Mouse (Mus musculus) kidney, embryonic 16.5 days (tissue): ENCODE measurements around the gene Schip1. TPM values are rescaled to one million over a fixed set of nuclear protein-coding genes. Genes with fewer than 3 reads are reported as not detected.
A peak's percentile ranks its signal among the peaks of the same experiment; 100 is the strongest.

Source experiments
- ATAC-seq: fragments of 200-750 bp; cut with Nextera tagmentation; 2 replicates; pipeline ENCODE4 v1.8.0; 2017; ENCODE audit warnings: moderate TSS enrichment; ENCODE audit not compliant: low FRiP score, low TSS enrichment
- H3K27ac ChIP-seq: fragments of 300-500 bp; sonication (generic); 2 replicates; pipeline ENCODE4 v1.5.1; 2014; ENCODE audit warnings: low read length
- H3K27me3 ChIP-seq: fragments of 300-500 bp; sonication (generic); 2 replicates; pipeline ENCODE4 v1.6.1; 2014; ENCODE audit warnings: low read length, control low read depth, mixed read lengths; ENCODE audit not compliant: insufficient read depth
- H3K36me3 ChIP-seq: fragments of 300-500 bp; sonication (generic); 2 replicates; pipeline ENCODE4 v1.6.1; 2014; ENCODE audit warnings: low read length, control low read depth, mixed read lengths; ENCODE audit not compliant: insufficient read depth
- H3K4me1 ChIP-seq: fragments of 300-500 bp; sonication (generic); 2 replicates; pipeline ENCODE4 v1.6.1; 2014; ENCODE audit warnings: low read length, control low read depth, mixed read lengths; ENCODE audit not compliant: insufficient read depth
- H3K4me2 ChIP-seq: fragments of 300-500 bp; sonication (generic); replicated peaks from 2 replicates; pipeline ENCODE4 v1.6.1; 2014; ENCODE audit warnings: low read depth, low read length
- H3K4me3 ChIP-seq: fragments of 300-500 bp; sonication (generic); 2 replicates; pipeline ENCODE4 v1.5.1; 2014; ENCODE audit warnings: mild to moderate bottlenecking, low read length
- H3K9ac ChIP-seq: fragments of 300-500 bp; sonication (generic); replicated peaks from 2 replicates; pipeline ENCODE4 v1.6.1; 2014; ENCODE audit warnings: low read length
- H3K9me3 ChIP-seq: fragments of 300-500 bp; sonication (generic); 2 replicates; pipeline ENCODE4 v1.6.1; 2016; ENCODE audit warnings: low read length, control low read depth
- WGBS: fragments of 180-500 bp; shearing (Covaris S2); extraction: QIAGEN DNeasy Blood & Tissue Kit; methylation state at CpG from one replicate; pipeline ENCODE4 v1.1.7; 2014; 5-methylcytosine and 5-hydroxymethylcytosine counted together
- polyA plus RNA-seq: library from polyadenylated mRNA; unstranded; fragments of >200 nt; fragmentation: Nextera tagmentation; extraction: Ambion mirVana; gene quantifications from 2 replicates; pipeline ENCODE4 v1.2.1, GENCODE M21; 2015

Gene Schip1
- polyA plus RNA-seq, 1 experiment from 2014 or later = 48.9 TPM

GRCm38 (mm10) chr3:68517236-68517635, 452.6 kb downstream of the Schip1 start:
- H3K4me2 ChIP-seq = no peak overlapping the region
- H3K27me3 ChIP-seq = no peaks in the 10 kb centered on the region
- WGBS = 54% methylated on average over 7 of the region's 7 CpGs
- no peaks in the 10 kb centered on the region for H3K9me3 ChIP-seq
- no peak overlapping the region for H3K27ac ChIP-seq
- H3K36me3 ChIP-seq = no peaks in the 10 kb centered on the region
- H3K4me1 ChIP-seq = peaks cover 20% of the 10 kb centered on the region
- H3K9ac ChIP-seq = no peak overlapping the region
- no peak overlapping the region for H3K4me3 ChIP-seq
- no peak for ATAC-seq

GRCm38 (mm10) chr3:68518041-68518440, 453.4 kb downstream of the Schip1 start:
- H3K4me3 ChIP-seq = no peak overlapping the region
- no peaks in the 10 kb centered on the region for H3K36me3 ChIP-seq
- H3K27ac ChIP-seq = no peak overlapping the region
- ATAC-seq = no peak
- no peak overlapping the region for H3K9ac ChIP-seq
- WGBS = 84% methylated on average over 8 of the region's 8 CpGs
- no peaks in the 10 kb centered on the region for H3K9me3 ChIP-seq
- H3K27me3 ChIP-seq = no peaks in the 10 kb centered on the region
- peaks cover 13% of the 10 kb centered on the region for H3K4me1 ChIP-seq
- no peak overlapping the region for H3K4me2 ChIP-seq

- no peaks in the 10 kb centered on the region for H3K36me3 ChIP-seq
- H3K9ac ChIP-seq = no peak overlapping the region
- 85% methylated on average over 5 of the region's 5 CpGs for WGBS
- no peak overlapping the region for H3K27ac ChIP-seq
- ATAC-seq = no peak
- H3K27me3 ChIP-seq = no peaks in the 10 kb centered on the region
- H3K9me3 ChIP-seq = no peaks in the 10 kb centered on the region
- H3K4me2 ChIP-seq = no peak overlapping the region
- peaks cover 10% of the 10 kb centered on the region for H3K4me1 ChIP-seq
- H3K4me3 ChIP-seq = no peak overlapping the region
These were observed 454.0 kb downstream of the Schip1 start for GRCm38 (mm10) chr3:68518586-68518985.

- H3K4me3 ChIP-seq = no peak overlapping the region
- H3K4me2 ChIP-seq = no peak overlapping the region
- no peak overlapping the region for H3K27ac ChIP-seq
- no peaks in the 10 kb centered on the region for H3K4me1 ChIP-seq
- no peak for ATAC-seq
- 86% methylated on average over 10 of the region's 10 CpGs for WGBS
- H3K36me3 ChIP-seq = no peaks in the 10 kb centered on the region
- no peaks in the 10 kb centered on the region for H3K27me3 ChIP-seq
- no peak overlapping the region for H3K9ac ChIP-seq
- H3K9me3 ChIP-seq = no peaks in the 10 kb centered on the region
These were observed 460.8 kb downstream of the Schip1 start for GRCm38 (mm10) chr3:68525361-68525878.

GRCm38 (mm10) chr3:68526416-68526815, 461.8 kb downstream of the Schip1 start:
- H3K9me3 ChIP-seq = no peaks in the 10 kb centered on the region
- H3K27ac ChIP-seq = no peak overlapping the region
- no peaks in the 10 kb centered on the region for H3K27me3 ChIP-seq
- no peak for ATAC-seq
- H3K9ac ChIP-seq = no peak overlapping the region
- H3K4me2 ChIP-seq = no peak overlapping the region
- no peak overlapping the region for H3K4me3 ChIP-seq
- H3K4me1 ChIP-seq = no peaks in the 10 kb centered on the region
- H3K36me3 ChIP-seq = no peaks in the 10 kb centered on the region
- 51% methylated on average over 4 of the region's 4 CpGs for WGBS

GRCm38 (mm10) chr3:68527182-68527581, 462.6 kb downstream of the Schip1 start:
- 76% methylated on average over 4 of the region's 4 CpGs for WGBS
- no peaks in the 10 kb centered on the region for H3K27me3 ChIP-seq
- H3K9ac ChIP-seq = no peak overlapping the region
- no peaks in the 10 kb centered on the region for H3K36me3 ChIP-seq
- no peak overlapping the region for H3K27ac ChIP-seq
- no peaks in the 10 kb centered on the region for H3K4me1 ChIP-seq
- no peaks in the 10 kb centered on the region for H3K9me3 ChIP-seq
- ATAC-seq = no peak
- H3K4me2 ChIP-seq = no peak overlapping the region
- no peak overlapping the region for H3K4me3 ChIP-seq

- ATAC-seq = no peak
- no peaks in the 10 kb centered on the region for H3K27me3 ChIP-seq
- peaks cover 5% of the 10 kb centered on the region; the same call in 1 of the 2 replicates for H3K9me3 ChIP-seq
- no peak overlapping the region for H3K4me2 ChIP-seq
- no peaks in the 10 kb centered on the region; the same call in 1 of the 2 replicates for H3K4me1 ChIP-seq
- H3K9ac ChIP-seq = no peak overlapping the region
- no peak overlapping the region for H3K27ac ChIP-seq
- H3K4me3 ChIP-seq = no peak overlapping the region
- no peaks in the 10 kb centered on the region for H3K36me3 ChIP-seq
- WGBS = 84% methylated on average over 4 of the region's 4 CpGs
These were observed 467.3 kb downstream of the Schip1 start for GRCm38 (mm10) chr3:68531908-68532307.

- H3K36me3 ChIP-seq = no peaks in the 10 kb centered on the region
- no peaks in the 10 kb centered on the region; the same call in 1 of the 2 replicates for H3K4me1 ChIP-seq
- H3K9ac ChIP-seq = no peak overlapping the region
- H3K4me2 ChIP-seq = no peak overlapping the region
- H3K27me3 ChIP-seq = no peaks in the 10 kb centered on the region
- no peak overlapping the region for H3K4me3 ChIP-seq
- peak; percentile 82 for ATAC-seq
- H3K9me3 ChIP-seq = peaks cover 8% of the 10 kb centered on the region; the same call in 1 of the 2 replicates
- H3K27ac ChIP-seq = peak overlapping the region; percentile 64; the same call in 1 of the 2 replicates
- WGBS = 31% methylated on average over 5 of the region's 7 CpGs
These were observed 470.0 kb downstream of the Schip1 start for GRCm38 (mm10) chr3:68534571-68535051.

GRCm38 (mm10) chr3:68535160-68535728, 470.6 kb downstream of the Schip1 start:
- peak overlapping the region; percentile 64 for H3K27ac ChIP-seq
- H3K9ac ChIP-seq = no peak overlapping the region
- 76% methylated on average over 7 of the region's 7 CpGs for WGBS

GRCm38 (mm10) chr3:68536071-68536470, 471.5 kb downstream of the Schip1 start:
- H3K27ac ChIP-seq = no peak overlapping the region
- no peaks in the 10 kb centered on the region for H3K36me3 ChIP-seq
- ATAC-seq = no peak

More at GRCm38 (mm10) chr3:68535160-68535728, 470.6 kb downstream of the Schip1 start:
- Histone ChIP-seq H3K4me2 (no peak overlapping the region), H3K36me3 (no peaks in the 10 kb centered on the region), H3K27me3 (no peaks in the 10 kb centered on the region), H3K4me1 (no peaks in the 10 kb centered on the region; the same call in 1 of the 2 replicates), H3K4me3 (no peak overlapping the region), H3K9me3 (peaks cover 8% of the 10 kb centered on the region; the same call in 1 of the 2 replicates)
- ATAC-seq = peak; percentile 36; the same call in 1 of the 2 replicates

More at GRCm38 (mm10) chr3:68536071-68536470, 471.5 kb downstream of the Schip1 start:
- 71% methylated on average over 3 of the region's 3 CpGs for whole genome bisulfite sequencing
- Histone ChIP-seq H3K4me2 (no peak overlapping the region), H3K9me3 (peaks cover 8% of the 10 kb centered on the region; the same call in 1 of the 2 replicates), H3K4me3 (no peak overlapping the region), H3K4me1 (no peaks in the 10 kb centered on the region; the same call in 1 of the 2 replicates), H3K27me3 (no peaks in the 10 kb centered on the region), H3K9ac (no peak overlapping the region)
